ENCODE assay signal across 9 mouse cellular contexts in genomic region chr4:131920595-131921351, GRCm38 (mm10). TPM values are rescaled to one million over a fixed set of nuclear protein-coding genes. Genes with fewer than 3 reads are reported as not detected.
DNase-seq lines count a peak whose midpoint lies in the region; ATAC-seq and TF ChIP-seq lines count a peak whose summit lies in the region.
"Had no signal": no experiment of that assay in that cellular context is flagged by ENCODE, and none has a peak within 500 bp of the region (broad histone marks: within the 10 kb centered on the region; RNA-seq: fewer than 3 reads in every experiment).

No protein-coding gene starts in this region.

- intact Hi-C loops in left cerebral cortex, postnatal 4 days (cut with DNase I): no loop called here

- 3% methylated on average over 62 of the region's 76 CpGs for WGBS in spleen, adult 2 months
- WGBS in embryonic facial prominence, embryonic 13.5 days: under 1% methylated on average over 74 of the region's 76 CpGs
- WGBS in heart, postnatal 0 days: under 1% methylated on average over 70 of the region's 76 CpGs
- under 1% methylated on average over 76 of the region's 76 CpGs for WGBS in midbrain, embryonic 10.5 days

- peak overlapping the region; percentile 60; the same call in 1 of the 2 replicates for H3K27ac ChIP-seq in spleen, adult 2 months (ENCODE audit: insufficient read depth, low read length)
- H3K27ac ChIP-seq in embryonic facial prominence, embryonic 13.5 days: peak overlapping the region; percentile 98
- peak overlapping the region; percentile 76 for H3K27ac ChIP-seq in heart, postnatal 0 days (ENCODE audit: low read depth)
- peak overlapping the region; percentile 75 for H3K27ac ChIP-seq in midbrain, embryonic 10.5 days (replicated peaks)

- H3K36me3 ChIP-seq in spleen, adult 2 months (ENCODE audit: control insufficient read depth, insufficient read depth, low read length): peaks cover 20% of the 10 kb centered on the region
- H3K36me3 ChIP-seq in embryonic facial prominence, embryonic 13.5 days: peaks cover 12% of the 10 kb centered on the region
- H3K36me3 ChIP-seq in heart, postnatal 0 days (replicated peaks; ENCODE audit: control insufficient read depth, insufficient read depth, low read length): peaks cover 12% of the 10 kb centered on the region; the same call in 1 of the 2 replicates
- peaks cover 30% of the 10 kb centered on the region for H3K36me3 ChIP-seq in midbrain, embryonic 10.5 days

- no peak for DNase-seq in spleen, adult 2 months (ENCODE audit: low read depth in 1 of 2, low spot score in 2 of 2)
- no peak for DNase-seq in spleen, postnatal 4 days (ENCODE audit: low spot score in 2 of 2)
- DNase-seq in heart, postnatal 0 days (ENCODE audit: low spot score): peak; percentile 21
- peak; percentile 83 for DNase-seq in kidney, postnatal 14 days
- peak; percentile 75 for DNase-seq in midbrain, embryonic 10.5 days (ENCODE audit: low spot score)
- DNase-seq in urinary bladder, postnatal 14 days (ENCODE audit: low spot score): peak; percentile 60
- DNase-seq in left cerebral cortex, postnatal 4 days: no peak

- no peak for ATAC-seq in embryonic facial prominence, embryonic 13.5 days (ENCODE audit: insufficient number of reproducible peaks, insufficient read depth, low FRiP score, low TSS enrichment, low read depth)
- peak; percentile 7; the same call in 1 of the 2 replicates for ATAC-seq in heart, postnatal 0 days (ENCODE audit: insufficient read depth, low read depth)

- no peaks in the 10 kb centered on the region for H3K9me3 ChIP-seq in embryonic facial prominence, embryonic 13.5 days
- H3K9me3 ChIP-seq in heart, postnatal 0 days (replicated peaks; ENCODE audit: control insufficient read depth, low read length): no peaks in the 10 kb centered on the region
- no peaks in the 10 kb centered on the region for H3K9me3 ChIP-seq in midbrain, embryonic 10.5 days (replicated peaks)

- no peak for TF ChIP-seq CTCF in spleen, adult 2 months (IDR thresholded peaks at IDR 0.05; ENCODE audit: extremely low read depth, insufficient read depth, insufficient read length, insufficient replicate concordance)
- TF ChIP-seq CTCF in heart, postnatal 0 days (IDR thresholded peaks at IDR 0.05; ENCODE audit: low read depth): no peak

- peak overlapping the region; percentile 90 for H3K9ac ChIP-seq in embryonic facial prominence, embryonic 13.5 days
- H3K9ac ChIP-seq in heart, postnatal 0 days (replicated peaks; ENCODE audit: low read depth, low read length): peak overlapping the region; percentile 67

- H3K27me3 ChIP-seq in spleen, adult 2 months (ENCODE audit: control insufficient read depth, insufficient read depth, low read length): peaks cover 25% of the 10 kb centered on the region
- H3K27me3 ChIP-seq in embryonic facial prominence, embryonic 13.5 days: peaks cover 44% of the 10 kb centered on the region
- peaks cover 19% of the 10 kb centered on the region for H3K27me3 ChIP-seq in heart, postnatal 0 days (ENCODE audit: control insufficient read depth, insufficient read depth, low read length)
- peaks cover 100% of the 10 kb centered on the region for H3K27me3 ChIP-seq in midbrain, embryonic 10.5 days (ENCODE audit: low read depth, poor library complexity, severe bottlenecking)

- TF ChIP-seq EP300 in heart, postnatal 0 days (IDR thresholded peaks at IDR 0.05; ENCODE audit: low read depth): no peak

- peaks cover 7% of the 10 kb centered on the region; the same call in 1 of the 2 replicates for H3K4me1 ChIP-seq in spleen, adult 2 months (ENCODE audit: control insufficient read depth, insufficient read depth, insufficient read length)
- peaks cover 83% of the 10 kb centered on the region for H3K4me1 ChIP-seq in embryonic facial prominence, embryonic 13.5 days
- H3K4me1 ChIP-seq in heart, postnatal 0 days (ENCODE audit: control insufficient read depth, insufficient read depth): peaks cover 13% of the 10 kb centered on the region
- H3K4me1 ChIP-seq in midbrain, embryonic 10.5 days: peaks cover 70% of the 10 kb centered on the region

- no peak for TF ChIP-seq POLR2A in spleen, adult 2 months (IDR thresholded peaks at IDR 0.05; ENCODE audit: low read depth, low read length)

- H3K4me2 ChIP-seq in embryonic facial prominence, embryonic 13.5 days: peak overlapping the region; percentile 77
- peak overlapping the region; percentile 89 for H3K4me2 ChIP-seq in heart, postnatal 0 days (ENCODE audit: low read depth, low read length)

- H3K4me3 ChIP-seq in spleen, adult 2 months (ENCODE audit: extremely low read depth, insufficient read depth, insufficient read length): peak overlapping the region; percentile 46; the same call in 1 of the 2 replicates
- peak overlapping the region; percentile 74 for H3K4me3 ChIP-seq in embryonic facial prominence, embryonic 13.5 days
- peak overlapping the region; percentile 64 for H3K4me3 ChIP-seq in heart, postnatal 0 days (ENCODE audit: low read depth, low read length)
- H3K4me3 ChIP-seq in midbrain, embryonic 10.5 days: peak overlapping the region; percentile 60

RNA-seq across cellular contexts. Expression of gene Tmem200b, which starts 0.8 kb away (rescaled TPM):
- 11.4 and 17.3 TPM in 2 replicates for polyA plus RNA-seq in spleen, adult 2 months (2012; rRNA removed)
- polyA plus RNA-seq in embryonic facial prominence, embryonic 13.5 days (2015; fragmentation: Nextera tagmentation; extraction: Ambion mirVana): 3.0 and 4.3 TPM in 2 replicates
- 16.0 and 23.5 TPM in 2 replicates for total RNA-seq in heart, postnatal 0 days (2014; rRNA removed; ENCODE audit: low replicate concordance)
- polyA plus RNA-seq in heart, postnatal 0 days (2015; fragmentation: Nextera tagmentation; extraction: Ambion mirVana): 0.60 and 0.97 TPM in 2 replicates
- 0.39 and 0.49 TPM in 2 replicates for polyA plus RNA-seq in midbrain, embryonic 10.5 days (2016; fragmentation: Nextera tagmentation; extraction: Ambion mirVana)
- 1 to 10 TPM; 1.2 to 1.6 TPM for total RNA-seq in left cerebral cortex, postnatal 4 days (2021)
- total RNA-seq: neutrophil, adult 5-6 weeks had no signal

RNA-seq across cellular contexts. Expression of gene Srsf4, which starts 47.4 kb away (rescaled TPM):
- 28.8 and 31.9 TPM in 2 replicates for polyA plus RNA-seq in spleen, adult 2 months (2012; rRNA removed)
- polyA plus RNA-seq in embryonic facial prominence, embryonic 13.5 days (2015; fragmentation: Nextera tagmentation; extraction: Ambion mirVana): 126 and 127 TPM in 2 replicates
- 14.3 and 17.1 TPM in 2 replicates for total RNA-seq in heart, postnatal 0 days (2014; rRNA removed; ENCODE audit: low replicate concordance)
- 40.7 and 42.0 TPM in 2 replicates for polyA plus RNA-seq in heart, postnatal 0 days (2015; fragmentation: Nextera tagmentation; extraction: Ambion mirVana)
- polyA plus RNA-seq in midbrain, embryonic 10.5 days (2016; fragmentation: Nextera tagmentation; extraction: Ambion mirVana): 147 and 157 TPM in 2 replicates
- 10 to 100 TPM; 87.7 to 90.4 TPM for total RNA-seq in left cerebral cortex, postnatal 4 days (2021)

Comparison
In these comparisons a context has a peak if more than half of its experiments do, and no peak if none do; other contexts are left out.
1. DNase-seq: peak in heart, postnatal 0 days (single experiment), kidney, postnatal 14 days (single experiment), midbrain, embryonic 10.5 days (single experiment) and urinary bladder, postnatal 14 days (single experiment); none in spleen, adult 2 months (0 of 2), spleen, postnatal 4 days (0 of 2) and left cerebral cortex, postnatal 4 days (single experiment).
2. Peak in every context shown above with its lines, with median percentiles within 50 percentile points of each other: H3K27ac ChIP-seq and H3K4me3 ChIP-seq.